Mouse (Mus musculus) NIH3T3 (cell line): ENCODE results near the gene Nxph4.

Source experiments
- DNase-seq: peaks from one replicate; pipeline ENCODE4 v3.0.0-alpha.2; 2012; ENCODE audit warnings: low read depth

The Nxph4 gene

GRCm38 (mm10) chr10:127515271-127515982 is 18.9 kb downstream of the Nxph4 start:
- no peak for DNase-seq

- no peak for DNase-seq
Measured at GRCm38 (mm10) chr10:127514764-127515163, 19.6 kb downstream of the Nxph4 start, which contains the start of gene Ndufa4l2. TSS of gene Ndufa4l2 (plus strand) at chr10:127514967.

GRCm38 (mm10) chr10:127514111-127514698 is 20.2 kb downstream of the Nxph4 start:
- no peak for DNase-seq

- DNase-seq: peak; percentile 26
Measured at GRCm38 (mm10) chr10:127513501-127514091, 20.8 kb downstream of the Nxph4 start.

GRCm38 (mm10) chr10:127512813-127513212 is 21.5 kb downstream of the Nxph4 start:
- DNase-seq: peak; percentile 97

- no peak for DNase-seq
Measured at GRCm38 (mm10) chr10:127512307-127512666, 22.1 kb downstream of the Nxph4 start.

GRCm38 (mm10) chr10:127511634-127512306 is 22.6 kb downstream of the Nxph4 start:
- peak; percentile 67 for DNase-seq

- no peak for DNase-seq
Measured at GRCm38 (mm10) chr10:127510895-127511617, 23.3 kb downstream of the Nxph4 start.

GRCm38 (mm10) chr10:127509837-127510701 is 24.3 kb downstream of the Nxph4 start:
- DNase-seq: no peak

GRCm38 (mm10) chr10:127509051-127509836 is 25.1 kb downstream of the Nxph4 start:
- peak; percentile 79 for DNase-seq

- peak; percentile 49 for DNase-seq
Measured at GRCm38 (mm10) chr10:127508239-127508638, 26.1 kb downstream of the Nxph4 start.

- peak; percentile 62 for DNase-seq
Measured at GRCm38 (mm10) chr10:127500894-127501893, 33.2 kb downstream of the Nxph4 start, which contains the start of gene Stac3. TSS of gene Stac3 (plus strand) at chr10:127501686.

GRCm38 (mm10) chr10:127500042-127500441 is 34.3 kb downstream of the Nxph4 start:
- DNase-seq: peak; percentile 39

GRCm38 (mm10) chr10:127499516-127499915 is 34.8 kb downstream of the Nxph4 start:
- no peak for DNase-seq

- DNase-seq: no peak
Measured at GRCm38 (mm10) chr10:127496156-127496555, 38.2 kb downstream of the Nxph4 start.

GRCm38 (mm10) chr10:127492118-127492517 is 42.2 kb downstream of the Nxph4 start:
- DNase-seq: no peak

GRCm38 (mm10) chr10:127491128-127491512 is 43.2 kb downstream of the Nxph4 start:
- no peak for DNase-seq

GRCm38 (mm10) chr10:127490160-127491127 is 43.9 kb downstream of the Nxph4 start:
- DNase-seq: no peak
